Mouse (Mus musculus) frontal cortex, postnatal 10 days (tissue): ENCODE measurements at regions not wholly inside any gene's neighbourhood (a gene's known extent, or its start where the extent isn't known, plus 50 kb on each side); places are given as distances from the start of the nearest gene placed in this dataset.

Experiments used
- DNase-seq, 2 experiments: peaks; one replicate each; pipeline ENCODE4 v3.0.0; 2022; ENCODE audit warnings: low spot score in 2 of 2, mixed read lengths in 1 of 2

GRCm38 (mm10) chr16:90666271-90666986 lies 60.8 kb downstream of the Mis18a start:
- no peak for DNase-seq

GRCm38 (mm10) chr16:90664086-90664485 lies 63.1 kb downstream of the Mis18a start:
- no peak for DNase-seq

GRCm38 (mm10) chr16:90658050-90658449 lies 69.2 kb downstream of the Mis18a start:
- no peak for DNase-seq

GRCm38 (mm10) chr16:90657027-90657426 lies 70.2 kb downstream of the Mis18a start:
- no peak for DNase-seq

- DNase-seq = no peak
Observed at GRCm38 (mm10) chr16:90656571-90657011, 70.6 kb downstream of the Mis18a start.

GRCm38 (mm10) chr16:90654853-90655252 lies 72.4 kb downstream of the Mis18a start:
- DNase-seq = no peak

GRCm38 (mm10) chr16:90652821-90653220 lies 74.4 kb downstream of the Mis18a start:
- no peak for DNase-seq

GRCm38 (mm10) chr16:90648161-90648560 lies 79.0 kb downstream of the Mis18a start:
- DNase-seq = no peak

GRCm38 (mm10) chr16:90642671-90643070 lies 84.5 kb downstream of the Mis18a start:
- no peak for DNase-seq

GRCm38 (mm10) chr16:90635216-90635615 lies 92.0 kb downstream of the Mis18a start:
- no peak for DNase-seq

- DNase-seq = no peak
Observed at GRCm38 (mm10) chr16:90629976-90630375, 97.2 kb downstream of the Mis18a start.

- DNase-seq = no peak
Observed at GRCm38 (mm10) chr16:90629121-90629930, 97.9 kb downstream of the Mis18a start.

- DNase-seq = no peak
Observed at GRCm38 (mm10) chr16:90628605-90629120, 98.5 kb downstream of the Mis18a start.

GRCm38 (mm10) chr16:90626035-90626670 lies 101.1 kb downstream of the Mis18a start:
- no peak for DNase-seq

- no peak for DNase-seq
Observed at GRCm38 (mm10) chr16:90625301-90626034, 101.7 kb downstream of the Mis18a start.

GRCm38 (mm10) chr16:90624039-90624625 lies 103.1 kb downstream of the Mis18a start:
- peak; percentile 42 to 46 for DNase-seq

GRCm38 (mm10) chr16:90622677-90623225 lies 104.5 kb downstream of the Mis18a start:
- no peak for DNase-seq

- DNase-seq = peak; percentile 50 to 73
Observed at GRCm38 (mm10) chr16:90621761-90622411, 105.3 kb downstream of the Mis18a start.

- DNase-seq = no peak
Observed at GRCm38 (mm10) chr16:90619565-90620311, 107.5 kb downstream of the Mis18a start.

GRCm38 (mm10) chr16:90615791-90616190 lies 111.4 kb downstream of the Mis18a start:
- no peak for DNase-seq
